Mouse (Mus musculus): ENCODE data around the gene Myh3.

DNA sequence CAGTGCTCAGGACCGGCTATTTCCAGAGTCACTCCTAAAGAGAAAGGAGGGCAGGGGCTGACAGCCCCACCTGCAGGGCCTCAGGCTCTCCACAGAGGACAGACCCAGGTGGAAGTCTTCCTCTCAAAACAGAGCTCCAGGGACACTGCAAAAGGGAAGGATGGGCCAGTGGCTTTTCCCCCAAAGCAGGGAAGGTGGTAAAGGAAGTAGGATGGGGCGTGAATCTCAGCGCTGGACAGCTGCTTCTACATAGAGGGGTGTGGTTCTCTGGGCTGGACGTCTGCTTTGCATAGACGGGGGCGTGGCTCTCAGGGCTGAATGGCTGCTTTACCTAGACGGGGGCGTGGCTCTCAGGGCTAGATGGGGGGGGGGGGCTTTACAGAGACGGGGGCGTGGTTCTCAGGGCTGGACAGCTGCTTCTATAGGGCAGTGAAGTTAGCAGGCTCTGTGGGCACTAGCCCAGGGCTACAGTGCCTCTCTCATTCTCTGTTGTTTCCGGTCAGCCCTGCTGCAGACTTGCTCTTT is 3.1 kb downstream of the Myh3 start:
- TF ChIP-seq POLR2A (IDR thresholded peaks at IDR 0.05; ENCODE audit: low read depth, low read length) (no peak), CTCF (conservative IDR thresholded peaks at IDR 0.05; ENCODE audit: insufficient read depth, insufficient read length, low read depth, low read length) (no peak)
